Mouse (Mus musculus): ENCODE results near the gene Gorasp2.
A peak's percentile ranks its signal among the peaks of the same experiment; 100 is the strongest.

DNA sequence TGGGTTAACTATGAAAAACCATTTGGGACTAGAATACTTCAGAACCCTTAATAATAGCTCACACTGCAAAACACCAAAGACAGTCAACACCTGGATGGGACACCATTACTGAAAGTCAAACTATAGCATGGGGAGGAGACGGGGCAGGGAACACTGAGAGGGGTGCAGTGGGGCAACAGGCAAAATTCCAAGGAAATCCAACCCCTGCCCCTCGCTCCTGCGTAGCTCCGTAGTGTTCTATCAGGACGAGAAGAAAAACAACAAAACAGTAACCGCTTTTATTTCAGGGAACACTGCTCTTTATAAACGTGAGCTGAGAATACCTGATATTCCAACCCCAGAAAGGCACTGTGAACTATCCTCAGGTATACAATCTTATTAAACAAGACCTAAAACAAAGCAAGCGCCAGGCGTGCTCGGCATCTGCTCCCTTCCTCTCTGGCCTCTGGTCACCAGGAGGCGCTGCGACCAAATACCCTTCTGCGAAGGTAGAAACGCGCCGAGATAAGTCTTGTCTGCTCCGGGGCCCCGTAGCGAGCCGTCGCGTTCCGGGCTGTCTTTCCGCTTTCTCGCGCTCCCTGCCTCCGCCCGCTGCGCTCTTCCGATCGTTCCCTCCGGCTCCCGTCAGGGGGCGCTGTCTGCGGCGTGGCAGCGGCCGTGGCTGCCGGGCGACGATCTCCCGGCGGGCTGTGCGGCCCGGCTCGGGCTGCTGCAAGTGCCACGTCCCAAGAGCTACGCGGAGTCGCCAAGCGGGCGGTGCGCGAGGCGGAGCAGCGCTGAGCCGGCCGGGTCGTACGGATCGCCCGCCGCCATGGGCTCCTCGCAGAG lies at the start of gene Gorasp2:
- TF ChIP-seq CTCF (IDR thresholded peaks at IDR 0.05; ENCODE audit: insufficient read depth, low read depth, low read length) (peak; percentile 92), POLR2A (IDR thresholded peaks at IDR 0.05; ENCODE audit: insufficient read depth, low read depth, low read length) (peak; percentile 88)

All from olfactory bulb, adult 2 months (tissue).